Mouse (Mus musculus) limb, embryonic 10.5 days (tissue): ENCODE measurements around the gene Slc39a1. TPM values are rescaled to one million over a fixed set of nuclear protein-coding genes. Genes with fewer than 3 reads are reported as not detected.

ENCODE experiments used
- microRNA-seq: library from miRNA; unstranded; fragments of <30 nt; microRNA quantifications from one replicate; pipeline ENCODE4, GENCODE M21; 2017
- polyA plus RNA-seq: library from polyadenylated mRNA; unstranded; fragments of >200 nt; fragmentation: Nextera tagmentation; extraction: Ambion mirVana; gene quantifications from 2 replicates; pipeline ENCODE4 v1.2.1, GENCODE M21; 2016

Slc39a1 gene
- polyA plus RNA-seq, 1 experiment from 2014 or later: 60.1 TPM

Small RNAs within 50 kb of the gene (microRNA-seq; reads per million reads assigned to microRNA genes)
- not detected for gene Mir7012

Other genes starting within 250 kb of the Slc39a1 start
- 308 and 315 TPM in 2 replicates for gene Hax1, start 249.4 kb upstream of the Slc39a1 start, polyA plus RNA-seq
- 171 and 183 TPM in 2 replicates for gene 4933434E20Rik, start 196.5 kb upstream of the Slc39a1 start, polyA plus RNA-seq
- 234 and 244 TPM in 2 replicates for gene Ubap2l, start 195.5 kb upstream of the Slc39a1 start, polyA plus RNA-seq
- 634 and 641 TPM in 2 replicates for gene Tpm3, start 175.5 kb upstream of the Slc39a1 start, polyA plus RNA-seq
- gene Nup210l, start 144.0 kb upstream of the Slc39a1 start, polyA plus RNA-seq: 0.63 and 0.65 TPM in 2 replicates
- gene Rps27, start 34.5 kb upstream of the Slc39a1 start, polyA plus RNA-seq: 1,143 and 1,168 TPM in 2 replicates
- 23.8 and 25.6 TPM in 2 replicates for gene Rab13, start 34.5 kb upstream of the Slc39a1 start, polyA plus RNA-seq
- gene Jtb, start 16.6 kb upstream of the Slc39a1 start, polyA plus RNA-seq: 71.4 and 73.5 TPM in 2 replicates
- 4.0 and 8.9 TPM in 2 replicates for gene Creb3l4, start 4.7 kb upstream of the Slc39a1 start, polyA plus RNA-seq
- 26.5 and 31.6 TPM in 2 replicates for gene Crtc2, start 6.0 kb downstream of the Slc39a1 start, polyA plus RNA-seq
- 3.4 and 5.1 TPM in 2 replicates for gene Dennd4b, start 17.0 kb downstream of the Slc39a1 start, polyA plus RNA-seq
- 14.3 and 15.6 TPM in 2 replicates for gene Gatad2b, start 45.0 kb downstream of the Slc39a1 start, polyA plus RNA-seq
- 37.4 and 41.9 TPM in 2 replicates for gene Slc27a3, start 141.8 kb downstream of the Slc39a1 start, polyA plus RNA-seq
- gene Ints3, start 185.4 kb downstream of the Slc39a1 start, polyA plus RNA-seq: 53.3 and 53.5 TPM in 2 replicates
- 3.5 and 4.7 TPM in 2 replicates for gene Npr1, start 217.7 kb downstream of the Slc39a1 start, polyA plus RNA-seq
- gene Ilf2, start 228.0 kb downstream of the Slc39a1 start, polyA plus RNA-seq: 374 and 379 TPM in 2 replicates
- gene Snapin, start 242.9 kb downstream of the Slc39a1 start, polyA plus RNA-seq: 49.1 and 60.3 TPM in 2 replicates